32 mouse cellular contexts compared by ENCODE assay signal in the genomic region with DNA sequence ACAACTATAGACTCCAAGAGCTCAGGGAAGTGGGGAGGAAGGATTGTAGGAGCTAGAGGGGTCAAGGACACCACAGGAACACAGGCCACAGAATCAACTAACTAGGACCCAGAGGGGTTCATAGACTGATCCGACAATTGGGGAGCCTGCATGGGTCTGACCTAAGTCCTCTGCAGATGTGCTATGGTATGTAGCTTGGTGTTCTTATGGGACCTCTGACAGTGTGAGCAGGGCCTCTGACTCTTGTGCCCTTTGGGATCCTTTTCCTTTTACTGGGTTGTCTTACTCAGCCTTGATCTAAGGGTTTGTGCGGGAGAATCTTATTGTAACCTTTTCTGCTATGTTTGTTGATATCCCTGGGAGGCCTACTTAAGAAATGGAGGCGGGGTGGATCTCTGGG.
A peak's percentile ranks its signal among the peaks of the same experiment; 100 is the strongest.
DNase-seq lines count a peak whose midpoint lies in the region; ATAC-seq and TF ChIP-seq lines count a peak whose summit lies in the region.
"Had no signal": no experiment of that assay in that cellular context is flagged by ENCODE, and none has a peak within 500 bp of the region (broad histone marks: within the 10 kb centered on the region; RNA-seq: fewer than 3 reads in every experiment).

No protein-coding gene starts in this region.

- H3K79me2 ChIP-seq in liver, adult 2 months (ENCODE audit: control insufficient read depth, insufficient read depth, low read length) = no peaks in the 10 kb centered on the region

- ATAC-seq in heart, embryonic 14.5 days (ENCODE audit: insufficient number of reproducible peaks, insufficient read depth, low FRiP score, low read depth) = no peak
- no peak for ATAC-seq in heart, embryonic 11.5 days (replicated peaks; ENCODE audit: insufficient number of reproducible peaks, low FRiP score, low TSS enrichment)
- ATAC-seq in liver, embryonic 12.5 days = no peak
- ATAC-seq in hindbrain, embryonic 12.5 days (ENCODE audit: low FRiP score) = no peak
- ATAC-seq: activated CD4-positive, CD25-positive, alpha-beta regulatory T cell, adult 4 months; forebrain, postnatal 0 days; hindbrain, postnatal 0 days; intestine, embryonic 15.5 days; midbrain, embryonic 16.5 days had no signal

- intact Hi-C loops in gastrocnemius, adult 2 months (cut with DNase I) = loop anchor here (5.0 kb wide), 1 partner anchor 61 kb away; no protein-coding TSS in a partner anchor

- H3K27me3 ChIP-seq in heart, embryonic 14.5 days (ENCODE audit: control insufficient read depth, insufficient read depth, low read length) = no peaks in the 10 kb centered on the region
- no peaks in the 10 kb centered on the region for H3K27me3 ChIP-seq in heart, embryonic 11.5 days (ENCODE audit: control insufficient read depth, insufficient read depth, low read length)
- H3K27me3 ChIP-seq in liver, adult 2 months (ENCODE audit: control insufficient read depth, insufficient read depth, low read length) = no peaks in the 10 kb centered on the region
- no peaks in the 10 kb centered on the region for H3K27me3 ChIP-seq in liver, embryonic 12.5 days (replicated peaks)
- no peaks in the 10 kb centered on the region for H3K27me3 ChIP-seq in hindbrain, embryonic 12.5 days
- H3K27me3 ChIP-seq: CH12.LX; embryonic facial prominence, embryonic 15.5 days; forebrain, embryonic 12.5 days; intestine, embryonic 15.5 days had no signal

- no peak for DNase-seq in gastrocnemius, adult 2 months
- no peak for DNase-seq in gastrocnemius, adult 8-10 months (ENCODE audit: low spot score in 2 of 2)
- no peak for DNase-seq in liver, adult 2 months (ENCODE audit: extremely low read depth, low read depth, low spot score)
- DNase-seq: adrenal gland, adult 2 months; adrenal gland, postnatal 36 days; cerebellum, adult 2 months; cerebellum, postnatal 14 days; forebrain, postnatal 0 days; gastrocnemius, postnatal 14 days; kidney, adult 9 months; kidney, postnatal 10 days; layer of hippocampus, postnatal 36 days; left cerebral cortex, postnatal 4 days; lung, adult 2 months; right cerebral cortex, adult 18-20 months; right cerebral cortex, postnatal 4 days; thymus, adult 2 months; thymus, postnatal 36 days had no signal

- H3K36me3 ChIP-seq in heart, embryonic 14.5 days (ENCODE audit: control insufficient read depth, insufficient read depth, low read length) = no peaks in the 10 kb centered on the region
- H3K36me3 ChIP-seq in heart, embryonic 11.5 days (ENCODE audit: control insufficient read depth, insufficient read depth, low read length) = no peaks in the 10 kb centered on the region
- H3K36me3 ChIP-seq in liver, adult 2 months (ENCODE audit: control insufficient read depth, insufficient read depth, low read length) = no peaks in the 10 kb centered on the region
- no peaks in the 10 kb centered on the region for H3K36me3 ChIP-seq in liver, embryonic 12.5 days
- no peaks in the 10 kb centered on the region for H3K36me3 ChIP-seq in hindbrain, embryonic 12.5 days
- H3K36me3 ChIP-seq: embryonic facial prominence, embryonic 10.5 days; embryonic facial prominence, embryonic 15.5 days; forebrain, embryonic 12.5 days; intestine, embryonic 15.5 days had no signal

- peaks cover 25 to 46% of the 10 kb centered on the region in 2 experiments for H3K4me1 ChIP-seq in heart, embryonic 14.5 days (ENCODE audit: control insufficient read depth in 2 of 2, insufficient read depth in 2 of 2, low read length in 2 of 2)
- peaks cover 20% of the 10 kb centered on the region for H3K4me1 ChIP-seq in heart, embryonic 11.5 days (ENCODE audit: control insufficient read depth, insufficient read depth, low read length)
- peaks cover 16% of the 10 kb centered on the region for H3K4me1 ChIP-seq in liver, adult 2 months (ENCODE audit: control insufficient read depth, insufficient read depth, low read length)
- H3K4me1 ChIP-seq in liver, embryonic 12.5 days = no peaks in the 10 kb centered on the region
- H3K4me1 ChIP-seq in brown adipose tissue, adult 24 weeks (ENCODE audit: control insufficient read depth, insufficient read depth, insufficient read length, low read length) = peaks cover 24% of the 10 kb centered on the region
- no peaks in the 10 kb centered on the region for H3K4me1 ChIP-seq in hindbrain, embryonic 12.5 days
- H3K4me1 ChIP-seq: forebrain, embryonic 12.5 days had no signal

- peak overlapping the region; percentile 81 for H3K27ac ChIP-seq in gastrocnemius, adult 2 months
- H3K27ac ChIP-seq in heart, embryonic 14.5 days (replicated peaks in 1 of 2; ENCODE audit: control insufficient read depth in 1 of 2, insufficient read depth in 1 of 2, low read depth in 2 of 2, low read length in 2 of 2) = peak overlapping the region; percentile 85 to 87; a peak in 3 of 4 replicates
- H3K27ac ChIP-seq in heart, embryonic 11.5 days (ENCODE audit: low read depth, low read length) = no peak overlapping the region
- peak overlapping the region; percentile 59 for H3K27ac ChIP-seq in liver, adult 2 months (replicated peaks; ENCODE audit: insufficient read depth, low read depth, low read length)
- H3K27ac ChIP-seq in liver, embryonic 12.5 days = no peak overlapping the region
- peak overlapping the region; percentile 98 for H3K27ac ChIP-seq in brown adipose tissue, adult 24 weeks (replicated peaks; ENCODE audit: low read depth, low read length)
- H3K27ac ChIP-seq in hindbrain, embryonic 12.5 days = no peak overlapping the region
- H3K27ac ChIP-seq: embryonic facial prominence, embryonic 10.5 days; embryonic facial prominence, embryonic 15.5 days; forebrain, embryonic 12.5 days; hindbrain, postnatal 0 days; intestine, embryonic 15.5 days; liver, embryonic 14.5 days had no signal

- 71% methylated on average over 3 of the region's 3 CpGs for WGBS in heart, embryonic 14.5 days
- WGBS in heart, embryonic 11.5 days (ENCODE audit: insufficient replicate concordance) = 77% methylated on average over 3 of the region's 3 CpGs
- 73% methylated on average over 3 of the region's 3 CpGs for WGBS in liver, adult 2 months
- 73% methylated on average over 3 of the region's 3 CpGs for WGBS in liver, embryonic 12.5 days (ENCODE audit: insufficient replicate concordance)
- WGBS in hindbrain, embryonic 12.5 days = 72% methylated on average over 3 of the region's 3 CpGs

- H3K4me3 ChIP-seq in gastrocnemius, adult 2 months = no peak overlapping the region
- H3K4me3 ChIP-seq in heart, embryonic 14.5 days (ENCODE audit: control insufficient read depth in 1 of 2, insufficient read depth in 1 of 2, low read depth in 1 of 2, low read length in 2 of 2) = no peak overlapping the region
- H3K4me3 ChIP-seq in heart, embryonic 11.5 days (ENCODE audit: low read depth, low read length) = no peak overlapping the region
- no peak overlapping the region for H3K4me3 ChIP-seq in liver, adult 2 months (ENCODE audit: insufficient read depth, low read depth, low read length)
- H3K4me3 ChIP-seq in liver, embryonic 12.5 days = no peak overlapping the region
- H3K4me3 ChIP-seq in brown adipose tissue, adult 24 weeks (ENCODE audit: insufficient read depth, low read depth, low read length) = no peak overlapping the region
- H3K4me3 ChIP-seq in hindbrain, embryonic 12.5 days = no peak overlapping the region
- H3K4me3 ChIP-seq: embryonic facial prominence, embryonic 10.5 days; embryonic facial prominence, embryonic 15.5 days; forebrain, embryonic 12.5 days; intestine, embryonic 15.5 days had no signal

- H3K9ac ChIP-seq in heart, embryonic 14.5 days (ENCODE audit: low read length) = no peak overlapping the region
- no peak overlapping the region for H3K9ac ChIP-seq in heart, embryonic 11.5 days (ENCODE audit: low read depth, low read length)
- no peak overlapping the region for H3K9ac ChIP-seq in liver, adult 2 months (ENCODE audit: low read depth, low read length)
- H3K9ac ChIP-seq in liver, embryonic 12.5 days = no peak overlapping the region
- H3K9ac ChIP-seq in hindbrain, embryonic 12.5 days = no peak overlapping the region
- H3K9ac ChIP-seq: embryonic facial prominence, embryonic 15.5 days; forebrain, embryonic 12.5 days; forebrain, postnatal 0 days; intestine, embryonic 15.5 days; liver, embryonic 14.5 days had no signal

- peak overlapping the region; percentile 37; the same call in 1 of the 2 replicates for H3K4me2 ChIP-seq in heart, embryonic 14.5 days (ENCODE audit: low read length)
- no peak overlapping the region for H3K4me2 ChIP-seq in heart, embryonic 11.5 days
- H3K4me2 ChIP-seq in liver, embryonic 12.5 days = no peak overlapping the region
- H3K4me2 ChIP-seq in hindbrain, embryonic 12.5 days (replicated peaks) = no peak overlapping the region
- H3K4me2 ChIP-seq: embryonic facial prominence, embryonic 15.5 days; forebrain, embryonic 12.5 days; intestine, embryonic 15.5 days had no signal

- H3K9me3 ChIP-seq in heart, embryonic 14.5 days (ENCODE audit: control insufficient read depth, low read length) = no peaks in the 10 kb centered on the region
- no peaks in the 10 kb centered on the region for H3K9me3 ChIP-seq in heart, embryonic 11.5 days (replicated peaks; ENCODE audit: control insufficient read depth, low read length)
- no peaks in the 10 kb centered on the region for H3K9me3 ChIP-seq in liver, embryonic 12.5 days (replicated peaks)
- H3K9me3 ChIP-seq in hindbrain, embryonic 12.5 days (replicated peaks) = no peaks in the 10 kb centered on the region
- H3K9me3 ChIP-seq: embryonic facial prominence, embryonic 10.5 days; embryonic facial prominence, embryonic 15.5 days; forebrain, embryonic 12.5 days; intestine, embryonic 15.5 days had no signal

- TF ChIP-seq POLR2A in liver, adult 2 months (IDR thresholded peaks at IDR 0.05; ENCODE audit: extremely low read depth, insufficient read depth, low read length) = no peak

- no peak for TF ChIP-seq CTCF in gastrocnemius, adult 2 months (IDR thresholded peaks at IDR 0.05)
- no peak for TF ChIP-seq CTCF in liver, adult 2 months (IDR thresholded peaks at IDR 0.05; ENCODE audit: low read depth, low read length)

Comparison
In these comparisons a context has a peak if more than half of its experiments do, and no peak if none do; other contexts are left out.
1. H3K27ac ChIP-seq: peak in gastrocnemius, adult 2 months (single experiment), heart, embryonic 14.5 days (2 of 2), liver, adult 2 months (single experiment) and brown adipose tissue, adult 24 weeks (single experiment); none in heart, embryonic 11.5 days (single experiment), liver, embryonic 12.5 days (single experiment) and hindbrain, embryonic 12.5 days (single experiment).